Mouse (Mus musculus): ENCODE measurements around the gene Eef1akmt4. TPM values are rescaled to one million over a fixed set of nuclear protein-coding genes. Genes with fewer than 3 reads are reported as not detected.

The Eef1akmt4 gene
- polyA plus RNA-seq, 2 experiments = 28.0 to 38.8 TPM

- Histone ChIP-seq H3K4me1 (ENCODE audit: control insufficient read depth, insufficient read depth, low read length) (no peaks in the 10 kb centered on the region), H3K27me3 (ENCODE audit: control insufficient read depth, insufficient read depth, low read length) (0 out of 2 replicates have a peak, but pooled peaks cover 4% of the 10 kb centered on the region), H3K36me3 (ENCODE audit: control insufficient read depth, insufficient read depth, low read length) (no peaks in the 10 kb centered on the region), H3K27ac (replicated peaks; ENCODE audit: low read depth, low read length) (no peak within 1 kb of the TSS), H3K4me2 (replicated peaks; ENCODE audit: low read depth, low read length, severe bottlenecking) (peak within 1 kb of the TSS; percentile 87), H3K4me3 (replicated peaks; ENCODE audit: low read length) (peak within 1 kb of the TSS; percentile 51), H3K9ac (ENCODE audit: low read depth, low read length, severe bottlenecking) (peak within 1 kb of the TSS; percentile 65), H3K9me3 (ENCODE audit: control insufficient read depth, low read length) (no peaks in the 10 kb centered on the region)
- ATAC-seq (ENCODE audit: low FRiP score, low read depth) (peak; percentile 57; the same call in 1 of the 2 replicates), DNase-seq (ENCODE audit: low spot score) (no peak)
- 7% methylated on average over 45 of the region's 54 CpGs for WGBS
- TF ChIP-seq POLR2A (IDR thresholded peaks at IDR 0.05; ENCODE audit: borderline replicate concordance, extremely low read depth, insufficient read depth, insufficient read length) = no peak
These were observed 18.6 kb downstream of the Eef1akmt4 start, which contains the start of gene Ece2 for GRCm38 (mm10) chr16:20629731-20630634. Gene Ece2 (plus strand): TSS chr16:20629828.

GRCm38 (mm10) chr16:20637410-20637809 lies 26.0 kb downstream of the Eef1akmt4 start:
- H3K4me2 ChIP-seq (replicated peaks; ENCODE audit: low read depth, low read length, severe bottlenecking) = no peak overlapping the region
- no peaks in the 10 kb centered on the region for H3K9me3 ChIP-seq (ENCODE audit: control insufficient read depth, low read length)
- ATAC-seq (ENCODE audit: low FRiP score, low read depth) (no peak), DNase-seq (ENCODE audit: low spot score) (no peak)
- no peak overlapping the region for H3K27ac ChIP-seq (replicated peaks; ENCODE audit: low read depth, low read length)
- H3K36me3 ChIP-seq (ENCODE audit: control insufficient read depth, insufficient read depth, low read length) = no peaks in the 10 kb centered on the region
- H3K4me1 ChIP-seq (ENCODE audit: control insufficient read depth, insufficient read depth, low read length) = no peaks in the 10 kb centered on the region
- 77% methylated on average over 8 of the region's 8 CpGs for WGBS
- no peak for TF ChIP-seq POLR2A (IDR thresholded peaks at IDR 0.05; ENCODE audit: borderline replicate concordance, extremely low read depth, insufficient read depth, insufficient read length)
- no peak overlapping the region for H3K9ac ChIP-seq (ENCODE audit: low read depth, low read length, severe bottlenecking)
- H3K27me3 ChIP-seq (ENCODE audit: control insufficient read depth, insufficient read depth, low read length) = no peaks in the 10 kb centered on the region
- no peak overlapping the region for H3K4me3 ChIP-seq (replicated peaks; ENCODE audit: low read length)

GRCm38 (mm10) chr16:20638367-20638766 lies 27.0 kb downstream of the Eef1akmt4 start:
- 73% methylated on average over 8 of the region's 8 CpGs for WGBS
- no peaks in the 10 kb centered on the region for H3K27me3 ChIP-seq (ENCODE audit: control insufficient read depth, insufficient read depth, low read length)
- no peak for DNase-seq (ENCODE audit: low spot score)
- no peaks in the 10 kb centered on the region for H3K9me3 ChIP-seq (ENCODE audit: control insufficient read depth, low read length)
- no peak overlapping the region for H3K9ac ChIP-seq (ENCODE audit: low read depth, low read length, severe bottlenecking)
- TF ChIP-seq POLR2A (IDR thresholded peaks at IDR 0.05; ENCODE audit: borderline replicate concordance, extremely low read depth, insufficient read depth, insufficient read length) = no peak
- H3K36me3 ChIP-seq (ENCODE audit: control insufficient read depth, insufficient read depth, low read length) = no peaks in the 10 kb centered on the region
- no peak overlapping the region for H3K4me2 ChIP-seq (replicated peaks; ENCODE audit: low read depth, low read length, severe bottlenecking)
- no peaks in the 10 kb centered on the region for H3K4me1 ChIP-seq (ENCODE audit: control insufficient read depth, insufficient read depth, low read length)
- no peak overlapping the region for H3K27ac ChIP-seq (replicated peaks; ENCODE audit: low read depth, low read length)
- no peak for ATAC-seq (ENCODE audit: low FRiP score, low read depth)
- H3K4me3 ChIP-seq (replicated peaks; ENCODE audit: low read length) = no peak overlapping the region

GRCm38 (mm10) chr16:20642161-20642560 lies 30.8 kb downstream of the Eef1akmt4 start:
- Histone ChIP-seq H3K27me3 (ENCODE audit: control insufficient read depth, insufficient read depth, low read length) (no peaks in the 10 kb centered on the region), H3K9me3 (ENCODE audit: control insufficient read depth, low read length) (no peaks in the 10 kb centered on the region), H3K36me3 (ENCODE audit: control insufficient read depth, insufficient read depth, low read length) (no peaks in the 10 kb centered on the region), H3K4me1 (ENCODE audit: control insufficient read depth, insufficient read depth, low read length) (no peaks in the 10 kb centered on the region), H3K9ac (ENCODE audit: low read depth, low read length, severe bottlenecking) (no peak overlapping the region), H3K4me3 (replicated peaks; ENCODE audit: low read length) (no peak overlapping the region), H3K4me2 (replicated peaks; ENCODE audit: low read depth, low read length, severe bottlenecking) (no peak overlapping the region), H3K27ac (replicated peaks; ENCODE audit: low read depth, low read length) (no peak overlapping the region)
- DNase-seq (ENCODE audit: low spot score) = peak; percentile 67
- peak; percentile 62; the same call in 1 of the 2 replicates for ATAC-seq (ENCODE audit: low FRiP score, low read depth)
- no peak for TF ChIP-seq POLR2A (IDR thresholded peaks at IDR 0.05; ENCODE audit: borderline replicate concordance, extremely low read depth, insufficient read depth, insufficient read length)
- 4% methylated on average over 8 of the region's 8 CpGs for WGBS

GRCm38 (mm10) chr16:20643911-20644310 lies 32.5 kb downstream of the Eef1akmt4 start:
- ATAC-seq (ENCODE audit: low FRiP score, low read depth) (no peak), DNase-seq (ENCODE audit: low spot score) (no peak)
- no peak for TF ChIP-seq POLR2A (IDR thresholded peaks at IDR 0.05; ENCODE audit: borderline replicate concordance, extremely low read depth, insufficient read depth, insufficient read length)
- 80% methylated on average over 7 of the region's 7 CpGs for WGBS
- H3K9ac ChIP-seq (ENCODE audit: low read depth, low read length, severe bottlenecking) = no peak overlapping the region
- H3K9me3 ChIP-seq (ENCODE audit: control insufficient read depth, low read length) = no peaks in the 10 kb centered on the region
- no peaks in the 10 kb centered on the region for H3K27me3 ChIP-seq (ENCODE audit: control insufficient read depth, insufficient read depth, low read length)
- H3K27ac ChIP-seq (replicated peaks; ENCODE audit: low read depth, low read length) = no peak overlapping the region
- H3K4me3 ChIP-seq (replicated peaks; ENCODE audit: low read length) = no peak overlapping the region
- no peaks in the 10 kb centered on the region for H3K36me3 ChIP-seq (ENCODE audit: control insufficient read depth, insufficient read depth, low read length)
- H3K4me1 ChIP-seq (ENCODE audit: control insufficient read depth, insufficient read depth, low read length) = no peaks in the 10 kb centered on the region
- no peak overlapping the region for H3K4me2 ChIP-seq (replicated peaks; ENCODE audit: low read depth, low read length, severe bottlenecking)

Data from limb, embryonic 14.5 days (tissue).